Mouse (Mus musculus) embryonic facial prominence, embryonic 12.5 days (tissue): ENCODE measurements around the gene Cep164. TPM values are rescaled to one million over a fixed set of nuclear protein-coding genes. Genes with fewer than 3 reads are reported as not detected.
A peak's percentile ranks its signal among the peaks of the same experiment; 100 is the strongest.
"Not testable (repeated sequence)": the region's sequence is repeated elsewhere in the genome, so short reads cannot be mapped to it uniquely, and the experiment has no call there.

Source experiments
- ATAC-seq: fragments of 200-750 bp; cut with Nextera tagmentation; 2 replicates; pipeline ENCODE4 v1.8.0; 2017; ENCODE audit not compliant: insufficient number of reproducible peaks, insufficient read depth, low FRiP score, low TSS enrichment
- H3K27ac ChIP-seq: fragments of 300-500 bp; sonication (generic); 2 replicates; pipeline ENCODE4 v1.5.1; 2016; ENCODE audit warnings: mild to moderate bottlenecking
- H3K27me3 ChIP-seq: fragments of 300-500 bp; sonication (generic); 2 replicates; pipeline ENCODE4 v1.6.1; 2016; ENCODE audit warnings: mild to moderate bottlenecking, moderate library complexity
- H3K36me3 ChIP-seq: fragments of 300-500 bp; sonication (generic); 2 replicates; pipeline ENCODE4 v1.6.1; 2016; ENCODE audit warnings: mild to moderate bottlenecking
- H3K4me1 ChIP-seq: fragments of 300-500 bp; sonication (generic); 2 replicates; pipeline ENCODE4 v1.6.1; 2016
- H3K4me2 ChIP-seq: fragments of 300-500 bp; sonication (generic); replicated peaks from 2 replicates; pipeline ENCODE4 v1.6.1; 2016; ENCODE audit warnings: mild to moderate bottlenecking, moderate library complexity
- H3K4me3 ChIP-seq: fragments of 300-500 bp; sonication (generic); 2 replicates; pipeline ENCODE4 v1.5.1; 2016; ENCODE audit warnings: mild to moderate bottlenecking
- H3K9ac ChIP-seq: fragments of 300-500 bp; sonication (generic); 2 replicates; pipeline ENCODE4 v1.6.1; 2016; ENCODE audit warnings: mild to moderate bottlenecking, moderate library complexity
- H3K9me3 ChIP-seq: fragments of 300-500 bp; sonication (generic); 2 replicates; pipeline ENCODE4 v1.6.1; 2016; ENCODE audit warnings: mild to moderate bottlenecking, moderate library complexity
- WGBS: fragments of 180-500 bp; shearing (Covaris S2); methylation state at CpG from one replicate; pipeline ENCODE4 v1.1.7; 2016; 5-methylcytosine and 5-hydroxymethylcytosine counted together
- polyA plus RNA-seq: library from polyadenylated mRNA; unstranded; fragments of >200 nt; fragmentation: Nextera tagmentation; extraction: Ambion mirVana; gene quantifications from 2 replicates; pipeline ENCODE4 v1.2.1, GENCODE M21; 2016

Gene Cep164
- polyA plus RNA-seq, 1 experiment from 2014 or later, result 21.2 TPM

- Histone ChIP-seq H3K9me3 (no peaks in the 10 kb centered on the region), H3K27ac (peak overlapping the region; percentile 58; the same call in 1 of the 2 replicates), H3K4me1 (0 out of 2 replicates have a peak, but pooled peaks cover 3% of the 10 kb centered on the region), H3K9ac (no peak overlapping the region), H3K4me3 (no peak overlapping the region), H3K4me2 (no peak overlapping the region), H3K36me3 (peaks cover 6% of the 10 kb centered on the region), H3K27me3 (no peaks in the 10 kb centered on the region)
- no peak for ATAC-seq
- 69% methylated on average over 9 of the region's 9 CpGs for WGBS
These were observed 21.3 kb upstream of the Cep164 start for GRCm38 (mm10) chr9:45849528-45850408.

GRCm38 (mm10) chr9:45846891-45847460, 18.5 kb upstream of the Cep164 start:
- Histone ChIP-seq H3K27me3 (no peaks in the 10 kb centered on the region), H3K9me3 (no peaks in the 10 kb centered on the region), H3K36me3 (no peaks in the 10 kb centered on the region), H3K4me1 (0 out of 2 replicates have a peak, but pooled peaks cover 3% of the 10 kb centered on the region), H3K4me2 (no peak overlapping the region), H3K4me3 (no peak overlapping the region), H3K27ac (no peak overlapping the region), H3K9ac (no peak overlapping the region)
- WGBS, result 88% methylated on average over 5 of the region's 5 CpGs
- no peak for ATAC-seq

DNA sequence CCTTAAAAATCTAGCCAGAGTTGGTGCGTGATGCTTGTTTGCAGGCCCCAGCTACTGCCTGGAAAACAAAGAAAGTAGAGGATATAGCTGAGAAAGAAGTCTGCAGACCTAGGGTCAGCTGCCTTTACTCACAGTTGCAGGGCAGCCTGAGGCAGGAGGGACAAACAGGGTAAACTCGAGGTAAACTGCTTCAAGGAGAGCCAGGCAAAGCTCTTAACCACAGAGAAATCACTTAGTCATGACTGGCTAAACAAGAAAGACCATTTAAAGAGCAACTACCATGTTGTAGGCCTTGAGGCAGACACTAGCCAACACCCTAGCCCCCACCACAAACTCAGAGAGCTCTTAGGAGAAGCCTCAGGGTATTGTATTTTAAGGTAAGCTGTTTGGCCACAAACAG, 17.7 kb upstream of the Cep164 start:
- H3K27ac ChIP-seq, result not testable (repeated sequence)

GRCm38 (mm10) chr9:45845541-45845940, 17.1 kb upstream of the Cep164 start:
- Histone ChIP-seq H3K27me3 (no peaks in the 10 kb centered on the region), H3K4me3 (no peak overlapping the region), H3K27ac (no peak overlapping the region), H3K36me3 (no peaks in the 10 kb centered on the region), H3K4me2 (no peak overlapping the region), H3K9me3 (no peaks in the 10 kb centered on the region), H3K9ac (no peak overlapping the region), H3K4me1 (peaks cover 12% of the 10 kb centered on the region; the same call in 1 of the 2 replicates)
- 88% methylated on average over 3 of the region's 3 CpGs for WGBS
- ATAC-seq, result no peak

More for the DNA sequence above, 17.7 kb upstream of the Cep164 start:
- 65% methylated on average over 2 of the region's 2 CpGs for WGBS
- not testable (repeated sequence) for H3K27me3 ChIP-seq, ATAC-seq, H3K9ac ChIP-seq, H3K36me3 ChIP-seq, H3K4me1 ChIP-seq, H3K4me2 ChIP-seq, H3K9me3 ChIP-seq, H3K4me3 ChIP-seq

DNA sequence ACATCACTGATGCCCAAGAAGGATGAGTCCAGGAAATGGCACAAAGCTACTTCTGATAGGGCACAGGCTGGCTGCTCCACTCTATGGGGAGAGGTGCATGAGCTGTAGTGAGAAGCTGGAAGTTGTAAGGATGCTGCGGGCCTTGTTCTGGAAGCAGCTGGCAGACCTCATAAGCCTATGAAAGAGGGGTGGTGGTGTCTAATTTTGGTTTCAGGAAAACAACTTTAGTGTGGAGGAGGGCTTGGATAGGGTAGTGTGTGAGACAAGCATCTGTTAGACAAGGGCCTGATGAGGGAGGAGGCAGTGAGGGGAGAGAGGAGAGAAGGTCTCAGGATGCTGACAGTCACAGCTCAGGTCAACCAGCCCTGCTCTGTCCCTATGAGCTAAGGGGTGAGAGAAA, 15.3 kb upstream of the Cep164 start:
- H3K27me3 ChIP-seq, result no peaks in the 10 kb centered on the region
- 96% methylated on average over 1 of the region's 1 CpGs for WGBS
- ATAC-seq, result no peak
- no peak overlapping the region for H3K27ac ChIP-seq
- no peaks in the 10 kb centered on the region for H3K9me3 ChIP-seq
- H3K4me2 ChIP-seq, result no peak overlapping the region
- H3K4me1 ChIP-seq, result peaks cover 25% of the 10 kb centered on the region
- H3K36me3 ChIP-seq, result no peaks in the 10 kb centered on the region
- H3K9ac ChIP-seq, result no peak overlapping the region
- H3K4me3 ChIP-seq, result no peak overlapping the region

GRCm38 (mm10) chr9:45843007-45843406, 14.5 kb upstream of the Cep164 start:
- no peak for ATAC-seq

DNA sequence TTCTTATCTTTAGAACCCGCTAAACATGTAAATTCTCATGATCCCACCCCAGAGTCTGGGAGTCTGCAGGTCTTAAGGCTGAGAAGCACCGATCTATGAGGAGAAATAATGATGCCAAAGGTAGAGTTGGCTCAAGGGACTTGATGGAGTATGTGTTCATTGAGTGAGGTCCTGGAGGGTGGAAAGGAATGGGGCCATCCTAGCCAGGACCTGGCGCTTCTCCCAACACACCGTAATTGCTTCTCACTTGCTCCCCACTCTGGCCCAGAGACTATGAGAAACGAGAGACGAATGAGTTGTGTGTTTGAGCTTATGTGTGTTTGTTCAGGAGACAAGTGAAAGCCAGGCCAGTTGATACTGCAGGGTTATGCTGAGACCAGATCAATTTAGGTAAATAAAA, 13.0 kb upstream of the Cep164 start:
- Histone ChIP-seq H3K4me3 (no peak overlapping the region), H3K4me2 (no peak overlapping the region), H3K27me3 (no peaks in the 10 kb centered on the region), H3K9ac (no peak overlapping the region), H3K36me3 (no peaks in the 10 kb centered on the region), H3K4me1 (peaks cover 25% of the 10 kb centered on the region), H3K27ac (no peak overlapping the region), H3K9me3 (no peaks in the 10 kb centered on the region)
- no peak for ATAC-seq
- 85% methylated on average over 6 of the region's 6 CpGs for WGBS

More at GRCm38 (mm10) chr9:45843007-45843406, 14.5 kb upstream of the Cep164 start:
- Histone ChIP-seq H3K27me3 (no peaks in the 10 kb centered on the region), H3K4me3 (no peak overlapping the region), H3K9me3 (no peaks in the 10 kb centered on the region), H3K36me3 (no peaks in the 10 kb centered on the region), H3K9ac (no peak overlapping the region), H3K4me2 (no peak overlapping the region), H3K4me1 (peaks cover 25% of the 10 kb centered on the region), H3K27ac (no peak overlapping the region)
- WGBS, result 84% methylated on average over 5 of the region's 5 CpGs

- Histone ChIP-seq H3K27me3 (no peaks in the 10 kb centered on the region), H3K4me2 (peak overlapping the region; percentile 89), H3K36me3 (no peaks in the 10 kb centered on the region), H3K9me3 (no peaks in the 10 kb centered on the region), H3K27ac (no peak overlapping the region), H3K4me1 (peaks cover 25% of the 10 kb centered on the region), H3K4me3 (peak overlapping the region; percentile 78), H3K9ac (peak overlapping the region; percentile 89)
- 66% methylated on average over 5 of the region's 5 CpGs for WGBS
- no peak for ATAC-seq
These were observed 11.8 kb upstream of the Cep164 start for GRCm38 (mm10) chr9:45840331-45840730.

GRCm38 (mm10) chr9:45839982-45840300, 11.4 kb upstream of the Cep164 start:
- 77% methylated on average over 7 of the region's 7 CpGs for WGBS
- no peak overlapping the region for H3K27ac ChIP-seq
- peak overlapping the region; percentile 89 for H3K9ac ChIP-seq
- no peaks in the 10 kb centered on the region for H3K9me3 ChIP-seq
- no peaks in the 10 kb centered on the region for H3K27me3 ChIP-seq
- H3K4me2 ChIP-seq, result peak overlapping the region; percentile 89
- peaks cover 25% of the 10 kb centered on the region for H3K4me1 ChIP-seq
- H3K36me3 ChIP-seq, result no peaks in the 10 kb centered on the region
- ATAC-seq, result no peak
- H3K4me3 ChIP-seq, result peak overlapping the region; percentile 78

GRCm38 (mm10) chr9:45839139-45839981, 10.9 kb upstream of the Cep164 start:
- no peaks in the 10 kb centered on the region for H3K36me3 ChIP-seq
- peak overlapping the region; percentile 89 for H3K9ac ChIP-seq
- peak overlapping the region; percentile 78 for H3K4me3 ChIP-seq
- WGBS, result 10% methylated on average over 17 of the region's 17 CpGs
- H3K27me3 ChIP-seq, result no peaks in the 10 kb centered on the region
- 0 out of 2 replicates have a peak, but pooled peaks have one; percentile 11 for ATAC-seq
- H3K4me1 ChIP-seq, result peaks cover 25% of the 10 kb centered on the region
- H3K9me3 ChIP-seq, result no peaks in the 10 kb centered on the region
- H3K27ac ChIP-seq, result no peak overlapping the region
- peak overlapping the region; percentile 89 for H3K4me2 ChIP-seq

GRCm38 (mm10) chr9:45838434-45839138, 10.1 kb upstream of the Cep164 start, which contains the start of gene Bace1:
TSS of gene Bace1 (plus strand) at chr9:45838580.
- Histone ChIP-seq H3K4me1 (peaks cover 25% of the 10 kb centered on the region), H3K36me3 (no peaks in the 10 kb centered on the region), H3K4me3 (peak within 1 kb of the TSS; percentile 78), H3K27ac (0 out of 2 replicates have a peak within 1 kb of the TSS, but pooled peaks have one; percentile 41), H3K9me3 (no peaks in the 10 kb centered on the region), H3K4me2 (peak within 1 kb of the TSS; percentile 89), H3K27me3 (no peaks in the 10 kb centered on the region), H3K9ac (peak within 1 kb of the TSS; percentile 89)
- ATAC-seq, result peak; percentile 75
- WGBS, result under 1% methylated on average over 39 of the region's 40 CpGs
